Mouse (Mus musculus) gastrocnemius, adult 8-10 months (tissue): ENCODE results near the gene Gfra1. TPM values are rescaled to one million over a fixed set of nuclear protein-coding genes. Genes with fewer than 3 reads are reported as not detected.

Experiments used
- DNase-seq, 2 experiments: peaks; one replicate each; pipeline ENCODE4 v3.0.0; 2022; ENCODE audit warnings: low spot score in 2 of 2
- total RNA-seq, 4 experiments: library from RNA; stranded (reverse); gene quantifications; 2 replicates each; pipeline ENCODE4 v1.2.4; 2022

The Gfra1 gene
- total RNA-seq, 4 experiments from 2014 or later: 2.2 to 3.9 (median 3.1) TPM

DNA sequence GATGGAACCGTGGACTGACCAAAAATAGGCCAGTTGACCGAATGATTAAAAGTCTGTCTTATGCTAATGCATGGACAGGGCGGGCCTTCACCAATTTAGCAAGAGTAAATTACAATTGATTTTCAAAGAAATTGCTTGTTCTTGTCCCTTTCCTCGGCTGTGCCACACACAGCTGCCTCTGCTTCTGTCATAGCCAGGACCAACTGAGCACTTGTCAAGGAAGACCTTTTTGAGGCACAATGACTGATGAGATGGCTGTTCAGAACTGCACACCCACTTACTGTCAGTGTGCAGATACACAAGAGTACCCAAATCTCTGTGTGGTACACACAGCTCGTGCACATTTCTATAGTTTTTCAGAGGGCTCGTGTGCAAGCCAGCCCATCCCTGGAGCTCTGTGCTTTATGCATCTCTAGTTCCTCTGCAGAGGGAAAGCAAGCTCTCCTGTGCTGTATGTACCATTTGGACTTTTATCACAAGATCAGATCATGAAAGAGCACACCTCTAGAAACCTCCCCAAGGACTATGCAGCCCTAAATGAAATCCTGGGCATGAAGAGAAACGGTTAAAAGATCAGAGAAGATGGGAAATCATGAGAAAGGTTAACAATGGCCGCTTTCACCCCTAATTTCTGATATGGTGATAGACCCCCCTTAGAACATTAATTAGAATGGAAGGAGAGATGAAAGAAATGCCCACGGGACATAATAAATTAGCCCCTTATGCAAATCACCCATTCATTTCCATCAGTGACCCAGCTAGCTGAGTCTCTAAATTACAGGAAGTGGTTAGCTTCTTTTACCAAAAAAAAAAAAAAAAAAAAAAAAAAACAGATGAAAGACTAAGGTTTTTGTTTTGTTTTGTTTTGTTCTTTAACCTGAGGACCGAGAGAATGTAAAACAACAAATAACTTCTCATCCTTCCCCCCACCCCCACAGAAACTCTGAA lies 12.7 kb downstream of the Gfra1 start:
- no peak for DNase-seq

GRCm38 (mm10) chr19:58441785-58442184 lies 13.9 kb downstream of the Gfra1 start:
- DNase-seq: no peak

DNA sequence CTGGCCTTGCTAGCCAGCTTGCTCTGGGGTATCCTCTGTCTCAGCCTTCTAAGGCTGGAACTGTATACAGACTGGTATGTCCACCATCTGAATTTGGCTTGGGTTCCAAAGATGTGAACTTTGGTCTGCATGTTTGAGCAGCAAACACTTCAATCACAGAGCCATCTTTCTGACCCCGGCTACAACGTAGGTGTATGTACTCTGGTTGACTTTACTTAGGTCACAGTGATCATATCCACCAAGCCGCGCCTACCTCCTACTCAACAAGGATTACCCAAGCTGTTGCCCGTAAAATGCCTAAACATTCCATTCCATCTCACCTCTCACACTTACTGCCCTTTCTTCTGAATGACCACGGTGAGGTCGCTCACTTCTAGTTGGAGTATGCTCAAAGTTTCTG lies 14.5 kb downstream of the Gfra1 start:
- DNase-seq: no peak

DNA sequence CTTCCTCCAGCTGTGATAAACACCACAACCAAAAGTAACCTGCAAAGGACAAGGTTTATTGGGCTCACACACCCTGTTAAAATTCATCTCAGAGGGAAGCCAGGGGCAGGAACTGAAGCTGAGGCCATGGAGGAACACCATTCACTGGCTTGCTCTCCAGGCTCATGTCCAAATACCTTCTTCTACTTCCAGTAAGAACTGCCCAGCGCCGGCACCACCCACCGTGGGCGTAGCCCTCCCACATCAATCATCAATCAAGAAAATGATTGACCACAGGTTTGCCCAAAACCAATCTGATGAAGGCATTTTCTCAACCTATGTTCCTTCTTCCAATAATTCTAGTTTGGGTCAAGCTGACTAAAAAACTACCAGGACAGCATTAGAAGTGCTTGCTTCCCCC lies 16.9 kb downstream of the Gfra1 start:
- no peak for DNase-seq

- no peak for DNase-seq
Measured at GRCm38 (mm10) chr19:58437441-58438071, 18.2 kb downstream of the Gfra1 start.

DNA sequence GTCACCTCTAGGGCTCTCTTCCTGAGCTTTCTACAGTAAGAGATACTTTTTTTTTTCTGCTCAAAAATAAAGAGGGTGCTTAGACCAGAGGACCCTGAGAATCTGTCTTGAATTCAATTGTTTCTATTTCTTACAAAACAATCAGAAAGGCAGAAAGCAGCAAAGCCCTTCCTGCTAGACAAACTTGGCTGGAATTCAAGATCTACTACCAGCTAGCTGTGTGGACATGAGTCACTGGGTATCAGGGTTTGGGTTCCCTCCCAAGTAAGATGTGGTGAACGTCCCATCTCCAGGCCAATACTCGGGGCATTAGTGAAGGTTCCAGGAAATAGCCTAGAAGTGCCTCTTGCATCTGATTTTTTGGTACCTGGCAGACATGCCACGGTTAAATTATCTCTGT lies 18.8 kb downstream of the Gfra1 start:
- no peak for DNase-seq

DNA sequence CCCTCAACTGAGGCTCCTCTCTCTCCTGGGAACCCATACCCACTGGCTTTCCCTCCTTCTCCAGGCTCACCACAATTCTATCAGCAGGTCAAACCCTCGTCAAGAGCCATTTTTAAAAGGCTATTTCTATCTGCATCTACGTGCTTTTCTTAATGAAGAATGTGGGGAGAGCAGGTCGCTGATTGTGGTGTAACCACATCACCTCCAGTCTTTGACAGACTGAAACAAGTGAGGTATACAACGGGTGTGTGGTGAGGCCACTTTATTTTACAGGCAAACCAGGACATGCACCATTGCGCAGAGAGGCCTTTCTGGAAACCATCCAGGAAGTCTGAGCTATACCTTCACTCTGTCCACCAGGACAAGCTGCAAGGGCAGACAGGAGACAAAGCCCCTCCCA lies 19.8 kb downstream of the Gfra1 start:
- DNase-seq: no peak

DNA sequence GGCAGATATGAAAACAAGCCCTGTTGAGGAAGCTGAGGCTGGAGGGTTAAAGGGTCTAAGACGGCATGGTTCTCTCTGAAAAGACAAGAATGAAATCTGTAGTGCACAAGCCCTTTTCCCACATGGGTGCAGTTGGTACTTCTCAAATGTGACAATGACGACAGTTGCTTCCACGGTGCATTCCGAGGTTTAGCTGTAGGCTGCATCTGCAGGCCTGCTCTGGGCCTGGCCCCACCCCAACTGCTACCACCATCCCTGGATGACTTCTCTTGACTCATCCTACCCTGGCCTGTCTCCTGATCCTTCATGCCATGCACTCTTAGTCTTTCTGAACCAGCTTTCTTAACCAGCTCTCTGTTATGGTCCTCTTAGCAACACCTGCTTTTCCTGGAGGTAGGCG lies 22.9 kb downstream of the Gfra1 start:
- DNase-seq: no peak

GRCm38 (mm10) chr19:58428546-58428945 lies 27.2 kb downstream of the Gfra1 start:
- DNase-seq: no peak

- DNase-seq: no peak
Measured at GRCm38 (mm10) chr19:58427348-58427747, 28.4 kb downstream of the Gfra1 start.

DNA sequence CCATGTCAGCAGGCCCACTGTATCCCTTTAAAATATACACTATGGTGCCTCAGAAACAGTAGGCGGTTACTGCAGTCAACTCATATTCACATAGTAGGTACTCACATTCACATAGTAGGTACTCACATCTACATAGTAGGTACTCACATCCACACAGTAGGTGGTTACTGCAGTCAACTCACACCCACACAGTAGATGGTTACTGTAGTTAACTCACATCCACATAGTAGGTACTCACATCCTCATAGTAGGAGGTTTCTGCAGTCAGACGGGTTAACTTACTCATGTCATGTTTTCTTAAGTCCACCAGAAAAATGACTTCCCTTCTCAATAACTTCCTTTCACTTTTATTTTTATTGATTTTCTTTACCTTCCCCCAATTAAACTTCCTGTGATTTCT lies 30.8 kb downstream of the Gfra1 start:
- no peak for DNase-seq

- DNase-seq: no peak
Measured at GRCm38 (mm10) chr19:58424179-58424578, 31.5 kb downstream of the Gfra1 start.

DNA sequence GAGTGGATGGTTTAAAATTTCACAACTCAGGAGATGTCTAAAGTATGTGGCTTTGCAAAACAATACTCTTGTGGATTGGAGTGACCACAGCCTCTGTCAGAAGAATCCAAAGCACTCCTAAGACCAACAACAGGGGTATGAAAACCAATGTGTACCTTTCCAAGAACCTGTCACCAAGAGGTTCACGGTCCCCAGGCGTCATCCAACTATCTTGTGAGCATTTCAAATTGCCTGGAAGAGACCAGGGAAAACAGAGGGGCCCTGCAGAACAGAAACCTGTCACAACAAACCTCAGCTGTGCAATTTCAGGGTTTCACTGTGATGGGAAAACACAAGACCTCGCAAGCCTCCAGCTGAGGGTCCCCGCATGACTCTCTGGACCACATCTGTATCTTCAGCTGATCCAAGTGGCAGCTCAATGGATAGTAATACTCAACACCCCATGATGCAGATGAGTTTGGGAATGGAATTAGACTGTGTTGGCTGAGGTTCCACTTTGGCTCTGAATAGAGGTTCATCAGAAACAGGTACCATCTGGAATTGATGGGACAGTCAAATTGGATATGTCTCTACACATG lies 32.7 kb downstream of the Gfra1 start:
- DNase-seq: no peak

GRCm38 (mm10) chr19:58419685-58420084 lies 36.0 kb downstream of the Gfra1 start:
- no peak for DNase-seq

- DNase-seq: no peak
Measured at GRCm38 (mm10) chr19:58419278-58419677, 36.4 kb downstream of the Gfra1 start.

GRCm38 (mm10) chr19:58415173-58415572 lies 40.5 kb downstream of the Gfra1 start:
- no peak for DNase-seq

DNA sequence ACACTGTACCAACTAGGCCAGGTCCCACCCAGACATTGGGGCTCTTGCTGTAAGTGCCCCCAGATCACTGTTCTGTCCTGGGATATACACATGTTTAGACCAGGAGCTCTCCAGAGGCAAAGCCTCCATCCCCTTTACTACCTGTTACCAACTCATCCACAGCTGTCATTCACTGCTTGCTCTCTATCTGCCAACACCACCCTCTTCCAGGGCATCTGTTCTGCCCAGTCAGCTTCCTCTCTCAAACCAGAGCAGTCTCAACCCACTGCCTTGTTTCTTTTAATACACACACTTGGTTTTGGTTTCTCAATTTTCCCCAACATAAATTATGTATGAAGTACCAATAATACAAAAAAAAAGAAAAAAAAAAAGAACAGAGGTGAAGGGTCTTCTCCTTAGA lies 41.0 kb downstream of the Gfra1 start:
- no peak for DNase-seq

GRCm38 (mm10) chr19:58413290-58413689 lies 42.4 kb downstream of the Gfra1 start:
- DNase-seq: no peak

GRCm38 (mm10) chr19:58412811-58413210 lies 42.9 kb downstream of the Gfra1 start:
- no peak for DNase-seq

- DNase-seq: no peak
Measured at GRCm38 (mm10) chr19:58406726-58407125, 49.0 kb downstream of the Gfra1 start.

DNA sequence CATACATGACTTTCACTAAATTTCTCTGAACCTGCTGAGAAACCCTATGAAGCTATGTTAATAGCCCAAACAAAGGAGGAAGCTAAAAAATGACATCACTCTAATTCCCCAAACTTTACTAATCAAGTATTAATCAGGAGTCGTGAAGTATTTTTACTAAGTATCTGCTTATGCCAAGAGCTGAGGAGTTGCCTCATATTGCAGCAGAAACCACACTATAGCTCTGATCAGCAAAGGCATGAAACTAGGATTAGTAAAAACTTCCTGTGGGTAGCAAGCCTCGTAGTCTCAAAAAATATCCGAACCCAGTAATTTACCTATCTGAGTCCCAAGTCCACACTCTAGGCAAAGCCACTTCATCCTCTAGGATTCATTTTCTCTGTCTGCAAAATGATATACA lies 55.5 kb downstream of the Gfra1 start:
- no peak for DNase-seq

DNA sequence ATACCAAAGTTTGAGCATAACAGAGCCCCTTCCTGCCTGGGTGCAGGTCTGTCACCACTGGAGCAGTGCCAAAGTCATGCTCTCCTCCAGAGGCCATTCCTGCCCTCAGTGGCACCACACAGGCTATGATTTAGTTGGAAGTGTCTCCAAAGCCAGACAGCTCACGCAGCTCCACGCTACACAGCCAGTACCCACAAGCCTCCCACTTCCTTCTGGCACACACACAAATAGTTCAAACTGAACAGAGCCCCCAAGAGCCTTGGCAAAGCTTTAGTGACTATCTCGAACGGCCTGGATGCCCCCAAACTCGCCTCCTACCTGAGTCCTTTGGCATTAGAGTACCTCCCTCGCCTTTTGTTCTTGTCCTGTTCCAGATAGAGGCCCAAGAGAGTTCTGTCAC lies 56.5 kb downstream of the Gfra1 start:
- no peak for DNase-seq

DNA sequence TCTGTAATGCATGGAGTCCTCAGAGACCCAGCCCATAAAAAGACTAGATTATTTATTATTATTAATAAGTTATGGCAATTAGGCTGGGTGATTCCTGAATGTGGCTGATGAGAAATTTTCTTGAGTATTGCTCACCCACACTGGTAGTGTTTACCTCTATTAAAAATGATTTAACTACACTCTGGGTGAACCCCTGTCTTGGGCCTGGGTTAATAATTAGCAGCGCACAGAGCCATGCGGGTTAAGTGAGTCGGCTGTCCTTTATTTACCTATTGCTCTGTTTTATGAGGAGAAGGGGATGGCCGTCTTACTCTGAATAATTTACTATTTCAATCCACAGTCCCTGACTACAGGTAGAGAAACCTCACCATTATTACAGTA lies 59.1 kb downstream of the Gfra1 start:
- DNase-seq: no peak
